Mouse (Mus musculus): ENCODE measurements at regions not wholly inside any gene's neighbourhood (a gene's known extent, or its start where the extent isn't known, plus 50 kb on each side); places are given as distances from the start of the nearest gene placed in this dataset.

DNA sequence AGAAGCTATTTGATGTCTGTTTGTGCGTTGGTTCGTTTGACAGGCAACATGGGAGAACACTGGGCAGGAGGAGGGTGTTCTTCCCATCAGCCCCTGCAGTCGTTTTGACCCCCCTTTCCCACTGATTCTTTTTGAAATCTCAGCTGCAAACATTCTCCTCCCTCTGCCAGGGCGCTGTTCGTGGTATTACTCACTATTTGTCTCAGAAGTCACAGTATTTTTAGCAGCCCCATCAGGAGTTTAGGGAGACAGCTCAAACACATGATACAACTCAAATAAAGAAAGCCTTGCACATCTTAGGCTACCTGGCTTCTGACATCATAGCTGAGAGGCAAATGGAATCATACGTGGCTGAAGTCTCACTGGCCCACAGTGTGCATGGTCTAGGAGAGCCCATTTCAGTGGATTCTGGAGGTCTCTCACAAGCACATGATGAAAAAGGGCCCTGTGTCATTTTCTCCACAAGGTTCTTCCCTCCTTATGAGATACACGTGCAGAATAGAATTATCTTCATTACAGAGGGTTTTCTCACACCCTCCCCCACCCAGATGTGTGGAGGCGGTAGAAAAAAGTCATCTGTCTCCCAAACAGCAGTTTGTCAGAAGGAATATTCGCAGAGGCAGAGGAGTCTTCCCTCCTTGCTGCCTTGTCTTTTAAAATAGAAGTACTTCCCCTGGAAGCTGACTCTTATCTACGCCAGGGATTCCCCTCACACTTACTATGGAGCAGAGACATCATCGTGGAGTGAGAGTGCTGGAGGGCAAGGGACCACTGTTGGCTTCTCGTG, 57.1 kb upstream of the Rab32 start:
- TF ChIP-seq CTCF (IDR thresholded peaks at IDR 0.05; ENCODE audit: low read depth) (no peak), EP300 (optimal IDR thresholded peaks at IDR 0.05) (no peak)
